Mouse (Mus musculus): ENCODE measurements around the gene Slc38a2. TPM values are rescaled to one million over a fixed set of nuclear protein-coding genes. Genes with fewer than 3 reads are reported as not detected.

Gene Slc38a2
- polyA plus RNA-seq, 1 experiment from 2014 or later, result 177 TPM

DNA sequence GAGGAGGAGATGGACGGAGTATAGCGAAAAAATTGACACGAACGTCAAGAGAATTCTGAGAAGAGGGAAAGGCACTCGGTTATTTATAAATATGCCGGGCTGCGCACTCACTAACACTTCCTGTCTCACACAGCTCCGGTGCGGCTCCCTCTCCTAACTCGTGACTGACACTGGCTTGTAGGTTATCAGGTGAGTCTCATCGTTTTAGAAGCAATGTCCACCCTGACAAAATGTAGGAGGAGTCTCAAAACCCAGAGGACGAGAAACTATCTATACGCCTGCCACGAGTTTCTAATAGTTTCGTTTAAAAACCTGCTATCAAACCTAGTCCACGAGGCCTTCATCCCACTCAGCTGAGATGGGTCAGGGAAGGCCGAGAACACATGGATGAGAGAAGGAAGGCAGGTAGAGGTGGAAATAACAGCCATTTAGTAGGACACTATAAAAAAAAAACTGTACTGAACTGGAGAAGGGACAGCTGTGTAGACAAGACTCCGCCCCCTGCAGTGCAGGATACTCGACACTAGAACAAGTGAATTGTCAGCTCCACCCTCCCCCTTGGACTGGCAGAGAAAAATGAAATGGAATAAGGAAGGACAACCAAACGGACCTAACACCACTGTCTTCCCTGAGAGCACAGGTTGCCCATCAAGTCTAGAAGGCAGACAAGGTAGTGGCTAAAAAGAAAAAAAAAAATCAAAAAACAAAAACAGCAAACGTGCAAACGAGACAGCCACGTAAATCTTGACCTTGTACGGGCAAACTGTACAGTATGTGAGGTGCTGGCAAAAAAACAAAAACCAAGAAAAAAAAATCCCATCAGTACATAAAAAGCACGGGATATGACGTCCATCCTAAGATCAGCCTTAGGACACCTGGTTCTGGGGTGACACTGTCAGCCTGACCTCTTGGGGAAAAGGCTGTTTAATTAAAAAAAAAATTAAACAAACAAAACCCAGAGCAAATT lies 3.8 kb downstream of the Slc38a2 start:
- ATAC-seq (ENCODE audit: low FRiP score, low TSS enrichment), result no peak
- Histone ChIP-seq H3K9ac (ENCODE audit: low read depth, low read length) (peak overlapping the region; percentile 31; the same call in 1 of the 2 replicates), H3K4me2 (replicated peaks; ENCODE audit: low read depth, low read length) (peak overlapping the region; percentile 52), H3K4me3 (ENCODE audit: low read length) (peak overlapping the region; percentile 97; the same call in 1 of the 2 replicates), H3K9me3 (ENCODE audit: control insufficient read depth, low read length) (no peaks in the 10 kb centered on the region), H3K27me3 (ENCODE audit: control insufficient read depth, insufficient read depth, low read length) (no peaks in the 10 kb centered on the region), H3K27ac (ENCODE audit: low read depth, low read length) (no peak overlapping the region), H3K36me3 (ENCODE audit: control insufficient read depth, insufficient read depth, low read length) (peaks cover 77% of the 10 kb centered on the region), H3K4me1 (ENCODE audit: control insufficient read depth, insufficient read depth, low read length) (peaks cover 29% of the 10 kb centered on the region; the same call in 1 of the 2 replicates)
- WGBS, result 70% methylated on average over 26 of the region's 26 CpGs

DNA sequence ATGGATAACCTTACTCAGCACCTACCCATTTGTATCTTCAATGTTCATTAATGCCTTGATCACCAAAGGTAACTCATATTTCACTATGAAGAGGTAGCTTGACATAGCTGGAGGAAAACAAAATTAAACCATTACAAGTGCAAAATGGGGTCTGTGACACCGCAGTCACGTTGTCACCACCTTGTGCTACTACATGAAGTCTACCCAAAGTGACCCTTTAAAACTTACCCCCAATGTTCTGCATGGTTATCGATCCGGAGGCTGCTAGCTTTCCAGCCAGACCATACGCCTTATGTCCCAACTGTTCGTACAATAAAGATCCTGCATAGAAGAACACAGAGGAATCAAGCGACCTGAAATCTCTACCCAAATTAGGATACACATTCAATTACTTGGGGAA lies 4.5 kb downstream of the Slc38a2 start:
- no peaks in the 10 kb centered on the region for H3K9me3 ChIP-seq (ENCODE audit: control insufficient read depth, low read length)
- H3K36me3 ChIP-seq (ENCODE audit: control insufficient read depth, insufficient read depth, low read length), result peaks cover 84% of the 10 kb centered on the region
- H3K4me3 ChIP-seq (ENCODE audit: low read length), result no peak overlapping the region
- H3K4me1 ChIP-seq (ENCODE audit: control insufficient read depth, insufficient read depth, low read length), result peaks cover 22% of the 10 kb centered on the region; the same call in 1 of the 2 replicates
- no peaks in the 10 kb centered on the region for H3K27me3 ChIP-seq (ENCODE audit: control insufficient read depth, insufficient read depth, low read length)
- H3K9ac ChIP-seq (ENCODE audit: low read depth, low read length), result no peak overlapping the region
- WGBS, result 91% methylated on average over 7 of the region's 7 CpGs
- H3K27ac ChIP-seq (ENCODE audit: low read depth, low read length), result no peak overlapping the region
- H3K4me2 ChIP-seq (replicated peaks; ENCODE audit: low read depth, low read length), result no peak overlapping the region
- ATAC-seq (ENCODE audit: low FRiP score, low TSS enrichment), result no peak

DNA sequence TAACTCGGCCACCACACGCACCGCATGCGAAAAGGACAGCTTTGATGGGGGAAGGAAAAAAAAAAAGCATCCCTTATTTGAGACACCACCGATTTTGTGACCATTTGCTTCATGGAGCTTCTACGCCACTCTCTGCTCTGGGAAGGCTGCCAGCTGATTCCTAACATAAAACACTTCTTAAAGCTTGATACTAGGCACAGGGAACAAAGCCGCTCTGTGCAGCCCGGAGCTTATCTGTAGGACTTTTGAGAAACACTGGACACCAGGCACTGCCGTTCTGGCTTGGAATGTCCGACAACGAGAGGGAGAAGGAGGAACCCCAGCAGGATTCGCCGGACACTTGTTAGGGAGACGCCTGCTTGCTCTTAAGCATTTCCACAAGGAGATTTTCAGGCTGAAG lies 5.8 kb downstream of the Slc38a2 start:
- Histone ChIP-seq H3K27me3 (ENCODE audit: control insufficient read depth, insufficient read depth, low read length) (no peaks in the 10 kb centered on the region), H3K4me1 (ENCODE audit: control insufficient read depth, insufficient read depth, low read length) (peaks cover 22% of the 10 kb centered on the region; the same call in 1 of the 2 replicates), H3K27ac (ENCODE audit: low read depth, low read length) (no peak overlapping the region), H3K9ac (ENCODE audit: low read depth, low read length) (no peak overlapping the region), H3K36me3 (ENCODE audit: control insufficient read depth, insufficient read depth, low read length) (peaks cover 95% of the 10 kb centered on the region), H3K4me2 (replicated peaks; ENCODE audit: low read depth, low read length) (no peak overlapping the region), H3K9me3 (ENCODE audit: control insufficient read depth, low read length) (no peaks in the 10 kb centered on the region), H3K4me3 (ENCODE audit: low read length) (no peak overlapping the region)
- 86% methylated on average over 14 of the region's 14 CpGs for WGBS
- ATAC-seq (ENCODE audit: low FRiP score, low TSS enrichment), result no peak

DNA sequence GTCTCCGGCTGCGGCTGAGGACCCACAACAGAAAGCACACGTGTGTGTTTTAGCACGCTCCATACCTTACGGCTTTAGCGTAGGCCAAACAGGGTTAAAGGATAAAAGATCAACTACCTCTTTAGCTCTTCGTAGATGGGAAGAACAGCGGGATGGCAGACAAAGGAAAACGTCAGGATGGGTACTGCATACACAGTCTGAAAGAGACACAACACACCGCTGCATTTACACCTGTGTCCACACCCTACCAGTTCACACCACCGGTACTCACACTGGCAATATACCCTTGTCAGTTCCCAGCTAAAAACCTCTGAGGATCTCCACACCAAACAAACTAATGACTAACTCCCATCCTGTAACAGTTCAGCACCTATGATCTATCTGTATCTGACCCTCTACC lies 7.1 kb downstream of the Slc38a2 start:
- no peak for ATAC-seq (ENCODE audit: low FRiP score, low TSS enrichment)
- Histone ChIP-seq H3K4me1 (ENCODE audit: control insufficient read depth, insufficient read depth, low read length) (peaks cover 20% of the 10 kb centered on the region; the same call in 1 of the 2 replicates), H3K4me2 (replicated peaks; ENCODE audit: low read depth, low read length) (no peak overlapping the region), H3K27me3 (ENCODE audit: control insufficient read depth, insufficient read depth, low read length) (no peaks in the 10 kb centered on the region), H3K27ac (ENCODE audit: low read depth, low read length) (no peak overlapping the region), H3K4me3 (ENCODE audit: low read length) (no peak overlapping the region), H3K9ac (ENCODE audit: low read depth, low read length) (no peak overlapping the region), H3K36me3 (ENCODE audit: control insufficient read depth, insufficient read depth, low read length) (peaks cover 97% of the 10 kb centered on the region), H3K9me3 (ENCODE audit: control insufficient read depth, low read length) (no peaks in the 10 kb centered on the region)
- 93% methylated on average over 11 of the region's 11 CpGs for WGBS

DNA sequence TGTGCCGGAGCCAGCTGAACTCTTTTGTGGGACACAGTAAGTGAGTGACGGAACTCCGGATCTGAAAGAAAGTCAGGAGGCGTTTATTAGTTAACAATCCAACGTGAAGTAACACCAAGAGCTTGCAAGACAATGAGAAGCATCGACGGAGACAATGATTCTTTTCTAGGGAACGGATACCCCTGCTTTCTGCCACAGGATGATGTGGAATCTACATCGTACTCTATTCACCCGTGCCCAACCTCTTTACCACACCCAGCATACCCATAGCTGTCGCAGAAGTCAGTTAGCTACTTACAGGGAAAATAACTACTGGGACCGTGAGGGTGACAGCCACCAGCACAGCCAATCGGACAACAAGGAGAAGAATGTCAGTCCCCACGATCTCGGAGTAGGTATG lies 8.1 kb downstream of the Slc38a2 start:
- H3K4me2 ChIP-seq (replicated peaks; ENCODE audit: low read depth, low read length), result no peak overlapping the region
- no peak for ATAC-seq (ENCODE audit: low FRiP score, low TSS enrichment)
- no peaks in the 10 kb centered on the region for H3K9me3 ChIP-seq (ENCODE audit: control insufficient read depth, low read length)
- WGBS, result 86% methylated on average over 15 of the region's 15 CpGs
- H3K9ac ChIP-seq (ENCODE audit: low read depth, low read length), result no peak overlapping the region
- H3K4me3 ChIP-seq (ENCODE audit: low read length), result no peak overlapping the region
- peaks cover 89% of the 10 kb centered on the region for H3K36me3 ChIP-seq (ENCODE audit: control insufficient read depth, insufficient read depth, low read length)
- no peak overlapping the region for H3K27ac ChIP-seq (ENCODE audit: low read depth, low read length)
- H3K4me1 ChIP-seq (ENCODE audit: control insufficient read depth, insufficient read depth, low read length), result peaks cover 10% of the 10 kb centered on the region; the same call in 1 of the 2 replicates
- H3K27me3 ChIP-seq (ENCODE audit: control insufficient read depth, insufficient read depth, low read length), result no peaks in the 10 kb centered on the region

DNA sequence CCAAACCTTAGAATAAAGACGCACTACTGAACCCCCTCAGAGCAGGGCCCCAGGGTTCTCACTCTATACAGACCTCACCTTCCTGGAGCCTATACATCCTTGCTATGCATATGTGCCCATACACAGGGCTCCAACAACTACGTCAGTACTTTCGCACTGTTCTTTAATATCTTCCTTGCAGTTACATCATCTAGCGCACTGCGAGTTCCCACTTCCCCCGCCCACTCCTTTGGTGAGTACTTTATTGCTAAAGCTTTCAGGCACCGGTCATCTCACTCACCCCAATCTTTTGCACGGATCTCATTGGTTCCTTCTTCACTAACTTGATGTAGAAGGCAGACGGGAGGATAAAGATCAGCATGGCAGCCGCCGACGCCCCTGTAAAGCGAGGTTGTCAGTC lies 8.7 kb downstream of the Slc38a2 start:
- no peaks in the 10 kb centered on the region for H3K9me3 ChIP-seq (ENCODE audit: control insufficient read depth, low read length)
- no peak for ATAC-seq (ENCODE audit: low FRiP score, low TSS enrichment)
- H3K9ac ChIP-seq (ENCODE audit: low read depth, low read length), result no peak overlapping the region
- H3K27me3 ChIP-seq (ENCODE audit: control insufficient read depth, insufficient read depth, low read length), result no peaks in the 10 kb centered on the region
- H3K27ac ChIP-seq (ENCODE audit: low read depth, low read length), result no peak overlapping the region
- H3K4me1 ChIP-seq (ENCODE audit: control insufficient read depth, insufficient read depth, low read length), result peaks cover 5% of the 10 kb centered on the region; the same call in 1 of the 2 replicates
- WGBS, result 91% methylated on average over 13 of the region's 13 CpGs
- peaks cover 83% of the 10 kb centered on the region for H3K36me3 ChIP-seq (ENCODE audit: control insufficient read depth, insufficient read depth, low read length)
- H3K4me2 ChIP-seq (replicated peaks; ENCODE audit: low read depth, low read length), result no peak overlapping the region
- no peak overlapping the region for H3K4me3 ChIP-seq (ENCODE audit: low read length)

DNA sequence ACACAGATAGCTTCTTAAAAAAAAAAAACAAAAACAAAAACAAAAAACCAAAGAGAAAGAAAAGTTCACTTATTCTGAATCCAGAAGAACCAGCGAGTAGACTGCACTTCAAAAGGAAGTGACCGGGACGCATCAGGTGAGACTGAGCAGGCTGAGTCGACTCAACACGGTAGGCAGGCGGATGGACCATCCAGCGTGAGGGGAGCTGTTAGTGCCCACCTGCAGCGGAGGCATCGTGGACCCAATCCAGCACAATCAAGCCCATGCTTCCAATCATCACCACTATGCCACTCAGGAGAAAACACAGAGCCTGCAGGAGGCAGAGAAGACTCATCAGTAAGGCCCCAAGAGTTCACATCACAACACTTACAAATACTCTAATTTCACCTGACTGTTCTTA lies 9.6 kb downstream of the Slc38a2 start:
- Histone ChIP-seq H3K36me3 (ENCODE audit: control insufficient read depth, insufficient read depth, low read length) (peaks cover 74% of the 10 kb centered on the region), H3K9ac (ENCODE audit: low read depth, low read length) (no peak overlapping the region), H3K4me2 (replicated peaks; ENCODE audit: low read depth, low read length) (no peak overlapping the region), H3K9me3 (ENCODE audit: control insufficient read depth, low read length) (no peaks in the 10 kb centered on the region), H3K4me3 (ENCODE audit: low read length) (no peak overlapping the region), H3K27me3 (ENCODE audit: control insufficient read depth, insufficient read depth, low read length) (no peaks in the 10 kb centered on the region), H3K4me1 (ENCODE audit: control insufficient read depth, insufficient read depth, low read length) (no peaks in the 10 kb centered on the region), H3K27ac (ENCODE audit: low read depth, low read length) (no peak overlapping the region)
- ATAC-seq (ENCODE audit: low FRiP score, low TSS enrichment), result no peak
- WGBS, result 91% methylated on average over 9 of the region's 9 CpGs

DNA sequence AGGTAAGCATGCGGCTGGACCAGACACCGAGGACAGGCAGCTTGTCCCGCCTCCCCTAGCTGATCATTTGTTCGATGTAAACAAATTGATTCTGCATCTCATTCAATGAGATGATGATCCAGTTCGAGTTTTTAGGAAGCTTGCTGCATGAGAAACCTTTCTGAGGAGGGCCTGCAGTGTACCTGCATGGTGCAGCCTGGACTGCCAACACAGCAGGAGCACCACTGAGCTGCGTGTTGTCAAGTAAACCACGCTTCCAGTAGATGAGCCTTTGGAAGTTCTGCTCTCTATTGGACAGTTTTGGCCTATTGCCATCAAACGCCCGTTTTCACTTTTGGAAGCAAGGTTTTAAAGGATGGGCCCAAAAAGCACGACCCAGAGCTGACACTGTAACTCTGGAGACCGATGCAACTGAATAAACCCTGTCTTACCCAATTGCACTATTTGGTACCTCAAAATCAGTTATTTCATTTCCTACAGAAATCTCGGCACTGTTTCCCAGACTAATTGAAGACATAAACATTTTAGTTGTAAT lies 10.7 kb downstream of the Slc38a2 start:
- 94% methylated on average over 12 of the region's 12 CpGs for WGBS
- H3K4me2 ChIP-seq (replicated peaks; ENCODE audit: low read depth, low read length), result no peak overlapping the region
- H3K36me3 ChIP-seq (ENCODE audit: control insufficient read depth, insufficient read depth, low read length), result peaks cover 64% of the 10 kb centered on the region
- H3K27me3 ChIP-seq (ENCODE audit: control insufficient read depth, insufficient read depth, low read length), result no peaks in the 10 kb centered on the region
- ATAC-seq (ENCODE audit: low FRiP score, low TSS enrichment), result no peak
- H3K4me3 ChIP-seq (ENCODE audit: low read length), result no peak overlapping the region
- H3K9ac ChIP-seq (ENCODE audit: low read depth, low read length), result no peak overlapping the region
- H3K27ac ChIP-seq (ENCODE audit: low read depth, low read length), result no peak overlapping the region
- H3K4me1 ChIP-seq (ENCODE audit: control insufficient read depth, insufficient read depth, low read length), result no peaks in the 10 kb centered on the region
- H3K9me3 ChIP-seq (ENCODE audit: control insufficient read depth, low read length), result no peaks in the 10 kb centered on the region

DNA sequence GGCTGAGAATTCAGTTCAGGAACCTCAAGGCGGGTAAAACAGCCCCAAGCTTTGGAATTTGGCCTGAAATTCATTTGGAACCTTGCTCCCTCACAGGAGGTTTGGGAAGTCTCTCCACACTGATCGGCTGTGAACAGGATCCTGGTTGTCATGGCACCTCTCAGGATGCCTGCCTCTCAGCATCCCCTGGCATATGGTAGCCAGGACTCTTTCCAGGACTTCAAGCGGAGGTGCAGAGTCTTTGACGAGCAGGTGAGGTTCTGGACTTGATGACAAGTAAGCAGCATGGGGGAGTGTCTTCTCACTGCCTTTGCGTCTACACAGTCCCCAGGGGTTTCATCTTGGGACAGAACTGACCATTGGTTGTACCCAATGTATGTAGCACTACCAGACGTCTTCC lies 11.5 kb downstream of the Slc38a2 start:
- Histone ChIP-seq H3K27ac (ENCODE audit: low read depth, low read length) (no peak overlapping the region), H3K9me3 (ENCODE audit: control insufficient read depth, low read length) (no peaks in the 10 kb centered on the region), H3K27me3 (ENCODE audit: control insufficient read depth, insufficient read depth, low read length) (no peaks in the 10 kb centered on the region), H3K36me3 (ENCODE audit: control insufficient read depth, insufficient read depth, low read length) (peaks cover 55% of the 10 kb centered on the region), H3K4me2 (replicated peaks; ENCODE audit: low read depth, low read length) (no peak overlapping the region), H3K9ac (ENCODE audit: low read depth, low read length) (no peak overlapping the region), H3K4me3 (ENCODE audit: low read length) (no peak overlapping the region), H3K4me1 (ENCODE audit: control insufficient read depth, insufficient read depth, low read length) (no peaks in the 10 kb centered on the region)
- WGBS, result 83% methylated on average over 6 of the region's 6 CpGs
- ATAC-seq (ENCODE audit: low FRiP score, low TSS enrichment), result no peak

Measured in kidney, embryonic 14.5 days (tissue).